8 mouse cellular contexts compared by ENCODE assay signal in the genomic region with DNA sequence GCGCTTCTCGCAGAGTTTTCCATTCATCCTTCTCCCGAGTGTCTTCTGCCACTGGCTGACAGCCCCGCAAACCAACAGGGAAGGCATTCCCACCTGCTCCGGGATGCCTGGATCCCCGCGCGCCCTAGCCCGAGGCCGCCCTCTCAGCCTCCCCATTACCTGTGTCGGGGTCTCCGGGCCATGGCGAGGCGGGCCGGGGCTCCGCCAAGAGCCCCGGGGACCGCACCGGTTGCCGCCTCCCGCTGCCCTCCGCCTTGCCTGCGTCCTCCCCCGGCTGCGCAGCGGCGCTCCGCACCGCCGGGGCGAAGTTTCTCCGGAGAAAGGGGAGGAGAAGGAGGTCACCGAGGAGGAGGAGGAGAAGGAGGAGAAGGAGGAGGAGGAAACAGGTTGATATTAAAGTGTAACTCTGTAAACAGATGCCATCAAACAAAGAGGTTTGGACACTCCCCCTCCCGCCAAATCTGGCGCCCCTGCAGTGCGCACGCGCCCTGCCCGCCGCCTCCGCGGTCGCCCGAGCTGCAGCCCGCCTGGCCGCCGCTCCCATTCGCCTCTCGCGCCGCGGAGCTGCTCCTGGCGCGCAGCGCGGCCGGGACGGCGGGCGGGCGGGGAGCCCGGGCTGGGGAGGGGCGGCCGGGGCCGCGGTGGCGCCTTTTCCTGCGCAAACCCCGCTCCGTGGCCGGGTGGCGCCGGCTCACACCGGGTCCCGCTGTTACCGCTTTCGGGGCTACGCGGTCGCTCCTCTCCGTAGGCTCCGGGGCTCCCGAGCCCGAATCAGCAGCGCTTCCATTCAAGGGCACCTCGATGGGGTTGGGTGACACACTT. TPM values are rescaled to one million over a fixed set of nuclear protein-coding genes. Genes with fewer than 3 reads are reported as not detected.
DNase-seq lines count a peak whose midpoint lies in the region; ATAC-seq and TF ChIP-seq lines count a peak whose summit lies in the region.

TSS of gene Myb (minus strand) at position 448 of the 822 bp plus-strand sequence.

- peak; percentile 39; the same call in 1 of the 2 replicates for TF ChIP-seq POLR2A in bone marrow, adult 2 months (IDR thresholded peaks at IDR 0.05; ENCODE audit: borderline replicate concordance, control insufficient read depth, low read depth, low read length)

- ATAC-seq in embryonic facial prominence, embryonic 15.5 days (ENCODE audit: insufficient number of reproducible peaks, low FRiP score, low TSS enrichment, low read depth) = peak; percentile 75

- H3K4me2 ChIP-seq in embryonic facial prominence, embryonic 15.5 days (replicated peaks) = peak within 1 kb of the TSS; percentile 100

- H3K4me3 ChIP-seq in bone marrow, adult 2 months (replicated peaks; ENCODE audit: control insufficient read depth, low read depth, low read length) = peak within 1 kb of the TSS; percentile 87
- H3K4me3 ChIP-seq in embryonic facial prominence, embryonic 15.5 days (replicated peaks) = peak within 1 kb of the TSS; percentile 65

- WGBS in bone marrow, adult 2 months = under 1% methylated on average over 86 of the region's 86 CpGs
- WGBS in embryonic facial prominence, embryonic 15.5 days = under 1% methylated on average over 68 of the region's 86 CpGs
- WGBS in large intestine, adult 2 months = under 1% methylated on average over 86 of the region's 86 CpGs

- peak within 1 kb of the TSS; percentile 62 for H3K9ac ChIP-seq in embryonic facial prominence, embryonic 15.5 days

- TF ChIP-seq CTCF in bone marrow, adult 2 months (IDR thresholded peaks at IDR 0.05; ENCODE audit: control insufficient read depth, insufficient read depth, low read length) = no peak

- H3K9me3 ChIP-seq in embryonic facial prominence, embryonic 15.5 days (replicated peaks) = no peaks in the 10 kb centered on the region

- peaks cover 2% of the 10 kb centered on the region for H3K4me1 ChIP-seq in bone marrow, adult 2 months (ENCODE audit: control insufficient read depth, insufficient read depth, low read length)
- H3K4me1 ChIP-seq in embryonic facial prominence, embryonic 15.5 days = peaks cover 29% of the 10 kb centered on the region

- H3K27me3 ChIP-seq in embryonic facial prominence, embryonic 15.5 days = peaks cover 24% of the 10 kb centered on the region

- peak within 1 kb of the TSS; percentile 87 for H3K27ac ChIP-seq in bone marrow, adult 2 months (ENCODE audit: control insufficient read depth, insufficient read depth, low read depth, low read length, poor library complexity)
- H3K27ac ChIP-seq in embryonic facial prominence, embryonic 15.5 days (replicated peaks) = no peak within 1 kb of the TSS

- H3K36me3 ChIP-seq in embryonic facial prominence, embryonic 15.5 days = no peaks in the 10 kb centered on the region

- intact Hi-C loops in heart, postnatal 14 days (cut with DNase I) = no loop called here

- peak; percentile 76 for DNase-seq in ES-CJ7 (ENCODE audit: low read depth, low spot score)
- DNase-seq in heart, postnatal 14 days = peak; percentile 64 to 74
- peak; percentile 54 for DNase-seq in large intestine, adult 2 months (ENCODE audit: low read depth, low spot score)
- DNase-seq in lung, postnatal 25 days (ENCODE audit: low spot score) = peak; percentile 32
- peak; percentile 92 for DNase-seq in retina, embryonic 14.5 days (ENCODE audit: low spot score)
- peak; percentile 54 for DNase-seq in urinary bladder, adult 2 months (ENCODE audit: low spot score)

RNA-seq across cellular contexts. Expression of gene Myb, which starts in this region (rescaled TPM):
- polyA plus RNA-seq in bone marrow, adult 2 months (2011; ENCODE audit: insufficient read depth, insufficient read length, low replicate concordance, missing spikeins) = 47.4 and 85.5 TPM in 2 replicates
- polyA plus RNA-seq in embryonic facial prominence, embryonic 15.5 days (2015; fragmentation: Nextera tagmentation; extraction: Ambion mirVana) = 7.4 and 11.3 TPM in 2 replicates
- total RNA-seq in heart, postnatal 14 days (2021) = 1 to 10 TPM in 1 of 2 experiments, under 1 TPM in 1; 0.62 to 8.9 TPM
- polyA plus RNA-seq in large intestine, adult 2 months (2012; rRNA removed) = 17.0 and 29.5 TPM in 2 replicates
- 0.27 and 0.30 TPM in 2 replicates for polyA plus RNA-seq in urinary bladder, adult 2 months (2012; rRNA removed)

Comparison
In these comparisons a context has a peak if more than half of its experiments do, and no peak if none do; other contexts are left out.
1. Peak in DNase-seq in urinary bladder, adult 2 months; RNA of the gene not detected or under 1 TPM.
2. DNase-seq: peak in every context shown above with its lines; median percentile 92 in retina, embryonic 14.5 days; 76 in ES-CJ7; 69 in heart, postnatal 14 days; 54 in large intestine, adult 2 months; 54 in urinary bladder, adult 2 months; 32 in lung, postnatal 25 days.